Mouse (Mus musculus) heart, embryonic 14.5 days (tissue): ENCODE data around the gene Zbtb12. TPM values are rescaled to one million over a fixed set of nuclear protein-coding genes. Genes with fewer than 3 reads are reported as not detected.

Experiments
- microRNA-seq: library from miRNA; unstranded; fragments of <30 nt; microRNA quantifications from one replicate; pipeline ENCODE4, GENCODE M21; 2016
- polyA plus RNA-seq: library from polyadenylated mRNA; unstranded; fragments of >200 nt; fragmentation: Nextera tagmentation; extraction: Ambion mirVana; gene quantifications from 2 replicates; pipeline ENCODE4 v1.2.1, GENCODE M21; 2014

The Zbtb12 gene
- polyA plus RNA-seq, 1 experiment from 2014 or later = 0.53 TPM

Small RNA genes within 50 kb of the gene (microRNA-seq; reads per million reads assigned to microRNA genes)
- gene Mir6970 = not detected
- 1.4 reads per million for gene Mir6971
- gene Mir6972 = not detected

Other genes with a start within 250 kb of the Zbtb12 start
- 0.27 and 0.39 TPM in 2 replicates for gene Prrt1, start 249.9 kb upstream of the Zbtb12 start, polyA plus RNA-seq
- gene Fkbpl, start 234.7 kb upstream of the Zbtb12 start, polyA plus RNA-seq = 7.3 and 8.9 TPM in 2 replicates
- gene Atf6b, start 232.3 kb upstream of the Zbtb12 start, polyA plus RNA-seq = 28.7 and 34.3 TPM in 2 replicates
- gene Tnxb, start 208.9 kb upstream of the Zbtb12 start, polyA plus RNA-seq = 2.7 and 3.0 TPM in 2 replicates
- 0.13 and 0.23 TPM in 2 replicates for gene C4b, start 135.6 kb upstream of the Zbtb12 start, polyA plus RNA-seq
- not detected in 2 replicates for gene Cyp21a1, start 74.9 kb upstream of the Zbtb12 start, polyA plus RNA-seq
- gene Stk19, start 42.5 kb upstream of the Zbtb12 start, polyA plus RNA-seq = 17.1 and 18.4 TPM in 2 replicates
- gene Dxo, start 42.5 kb upstream of the Zbtb12 start, polyA plus RNA-seq = 26.6 and 33.1 TPM in 2 replicates
- gene Skiv2l, start 29.3 kb upstream of the Zbtb12 start, polyA plus RNA-seq = 22.4 and 23.0 TPM in 2 replicates
- 65.7 and 65.8 TPM in 2 replicates for gene Nelfe, start 29.1 kb upstream of the Zbtb12 start, polyA plus RNA-seq
- gene Cfb, start 17.0 kb upstream of the Zbtb12 start, polyA plus RNA-seq = 1.2 and 2.7 TPM in 2 replicates
- not detected in 2 replicates for gene Gm20547, start 2.6 kb downstream of the Zbtb12 start, polyA plus RNA-seq
- 1.0 and 1.2 TPM in 2 replicates for gene C2, start 18.8 kb downstream of the Zbtb12 start, polyA plus RNA-seq
- gene Ehmt2, start 19.0 kb downstream of the Zbtb12 start, polyA plus RNA-seq = 31.4 and 35.2 TPM in 2 replicates
- not detected in 2 replicates for gene Slc44a4, start 35.0 kb downstream of the Zbtb12 start, polyA plus RNA-seq
- gene Neu1, start 51.8 kb downstream of the Zbtb12 start, polyA plus RNA-seq = 13.7 and 14.6 TPM in 2 replicates
- 0.09 and 0.19 TPM in 2 replicates for gene Hspa1b, start 79.8 kb downstream of the Zbtb12 start, polyA plus RNA-seq
- 0.55 TPM in 1 of 2 replicates, not detected in the other for gene Gm20481, start 90.4 kb downstream of the Zbtb12 start, polyA plus RNA-seq
- 2.3 and 2.9 TPM in 2 replicates for gene Hspa1a, start 92.7 kb downstream of the Zbtb12 start, polyA plus RNA-seq
- 2.2 and 2.7 TPM in 2 replicates for gene Hspa1l, start 93.2 kb downstream of the Zbtb12 start, polyA plus RNA-seq
- 132 and 136 TPM in 2 replicates for gene Lsm2, start 102.4 kb downstream of the Zbtb12 start, polyA plus RNA-seq
- 41.7 and 42.9 TPM in 2 replicates for gene Vars, start 121.5 kb downstream of the Zbtb12 start, polyA plus RNA-seq
- 0.28 and 0.42 TPM in 2 replicates for gene Vwa7, start 137.1 kb downstream of the Zbtb12 start, polyA plus RNA-seq
- 1.5 and 2.2 TPM in 2 replicates for gene Sapcd1, start 148.5 kb downstream of the Zbtb12 start, polyA plus RNA-seq
- 2.6 and 3.5 TPM in 2 replicates for gene Msh5, start 167.3 kb downstream of the Zbtb12 start, polyA plus RNA-seq
- gene Clic1, start 170.5 kb downstream of the Zbtb12 start, polyA plus RNA-seq = 108 TPM in 2 replicates
- gene Ddah2, start 179.6 kb downstream of the Zbtb12 start, polyA plus RNA-seq = 186 and 222 TPM in 2 replicates
- gene Ly6g6c, start 185.9 kb downstream of the Zbtb12 start, polyA plus RNA-seq = not detected in 2 replicates
- 0.54 and 0.73 TPM in 2 replicates for gene Mpig6b, start 186.7 kb downstream of the Zbtb12 start, polyA plus RNA-seq
- 0.32 TPM in 1 of 2 replicates, not detected in the other for gene Ly6g6e, start 197.4 kb downstream of the Zbtb12 start, polyA plus RNA-seq
- gene Ly6g6d, start 198.6 kb downstream of the Zbtb12 start, polyA plus RNA-seq = 1.9 and 2.6 TPM in 2 replicates
- gene Ly6g6f, start 206.1 kb downstream of the Zbtb12 start, polyA plus RNA-seq = not detected in 2 replicates
- 61.9 and 64.5 TPM in 2 replicates for gene Abhd16a, start 209.8 kb downstream of the Zbtb12 start, polyA plus RNA-seq
- gene Ly6g5c, start 228.8 kb downstream of the Zbtb12 start, polyA plus RNA-seq = 0.59 TPM in 1 of 2 replicates, not detected in the other
- 0.28 TPM in 1 of 2 replicates, not detected in the other for gene Ly6g5b, start 235.9 kb downstream of the Zbtb12 start, polyA plus RNA-seq
- 10.0 and 11.4 TPM in 2 replicates for gene Gpank1, start 242.0 kb downstream of the Zbtb12 start, polyA plus RNA-seq
- 219 and 234 TPM in 2 replicates for gene Csnk2b, start 242.6 kb downstream of the Zbtb12 start, polyA plus RNA-seq
- gene D17H6S53E, start 246.9 kb downstream of the Zbtb12 start, polyA plus RNA-seq = 8.7 and 10.1 TPM in 2 replicates